Mouse (Mus musculus): ENCODE measurements around the gene Mobp.
A peak's percentile ranks its signal among the peaks of the same experiment; 100 is the strongest.
"Not testable (repeated sequence)": the region's sequence is repeated elsewhere in the genome, so short reads cannot be mapped to it uniquely, and the experiment has no call there.

The Mobp gene

DNA sequence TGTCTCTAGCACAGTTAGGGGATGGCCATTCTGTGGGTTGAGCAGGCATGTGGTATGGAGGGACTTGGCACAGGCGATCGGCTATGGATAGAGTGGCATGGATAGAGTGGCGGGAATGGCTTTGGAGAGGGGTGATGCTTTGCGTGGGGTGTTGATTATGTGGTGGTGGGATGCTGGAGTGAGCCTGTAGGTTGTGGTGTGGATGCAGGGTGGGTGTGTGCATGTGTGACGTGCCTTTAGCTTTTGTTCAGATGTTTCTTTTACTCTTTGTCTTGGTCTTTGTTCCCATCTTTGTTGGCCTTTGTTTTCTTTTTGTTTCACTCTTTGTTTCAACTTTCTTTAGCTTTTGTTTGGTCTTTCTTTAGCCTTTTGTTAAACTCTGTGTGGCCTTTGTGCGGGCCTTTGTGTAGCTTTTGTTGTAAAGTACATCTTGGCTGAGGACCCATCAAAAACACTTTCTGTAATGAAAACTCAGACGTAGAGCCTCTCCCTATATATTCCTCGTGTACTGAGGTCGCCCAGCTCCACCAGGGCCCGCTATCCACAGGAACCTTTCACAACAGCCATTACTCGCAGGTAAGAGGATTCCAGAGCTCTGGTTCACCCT is at the start of gene Mobp:
Gene Mobp, plus strand, starts transcription at position 486 of the 607 bp plus-strand sequence.
- no peak for DNase-seq (ENCODE audit: low spot score)

DNA sequence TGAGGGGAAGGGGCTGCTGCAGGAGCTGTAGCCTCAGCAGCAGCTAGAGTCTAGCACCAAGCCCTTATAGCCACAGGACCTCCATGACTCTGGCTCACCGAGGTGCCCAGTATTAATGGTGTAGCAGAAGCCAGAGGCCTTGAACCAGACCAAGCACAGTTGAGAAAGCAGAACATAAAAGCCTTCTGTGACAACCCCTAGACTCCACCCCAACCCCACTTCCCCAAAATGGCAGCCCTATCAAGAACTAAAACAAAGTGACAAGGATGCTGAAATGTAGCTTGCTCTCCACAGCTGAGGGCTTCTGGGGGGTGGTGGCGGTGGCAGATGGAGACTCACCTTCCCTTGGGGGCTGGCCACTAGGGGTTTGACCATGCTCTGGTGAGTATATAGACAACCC is 48.3 kb upstream of the Mobp start:
- no peak for DNase-seq (ENCODE audit: low spot score)

DNA sequence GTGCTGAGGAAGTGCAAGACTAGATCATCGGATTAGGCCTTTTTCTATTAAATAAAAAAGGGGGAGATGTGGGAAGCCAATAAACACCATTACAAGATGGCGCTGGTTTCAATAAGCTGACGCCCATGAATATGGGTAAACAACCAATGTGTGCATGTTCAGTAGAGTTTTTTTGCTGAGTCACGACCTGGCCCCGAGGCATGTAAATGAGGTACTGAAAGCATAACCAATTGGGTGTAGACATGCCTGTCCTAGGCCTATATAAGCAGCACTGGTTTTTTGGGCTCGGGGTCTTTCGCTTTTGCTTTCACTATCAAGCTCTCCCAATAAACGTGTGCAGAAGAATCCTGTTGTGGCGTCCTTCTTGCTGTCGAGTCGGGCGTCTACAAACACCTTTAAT is 40.6 kb upstream of the Mobp start:
- DNase-seq (ENCODE audit: low spot score), result not testable (repeated sequence)

DNA sequence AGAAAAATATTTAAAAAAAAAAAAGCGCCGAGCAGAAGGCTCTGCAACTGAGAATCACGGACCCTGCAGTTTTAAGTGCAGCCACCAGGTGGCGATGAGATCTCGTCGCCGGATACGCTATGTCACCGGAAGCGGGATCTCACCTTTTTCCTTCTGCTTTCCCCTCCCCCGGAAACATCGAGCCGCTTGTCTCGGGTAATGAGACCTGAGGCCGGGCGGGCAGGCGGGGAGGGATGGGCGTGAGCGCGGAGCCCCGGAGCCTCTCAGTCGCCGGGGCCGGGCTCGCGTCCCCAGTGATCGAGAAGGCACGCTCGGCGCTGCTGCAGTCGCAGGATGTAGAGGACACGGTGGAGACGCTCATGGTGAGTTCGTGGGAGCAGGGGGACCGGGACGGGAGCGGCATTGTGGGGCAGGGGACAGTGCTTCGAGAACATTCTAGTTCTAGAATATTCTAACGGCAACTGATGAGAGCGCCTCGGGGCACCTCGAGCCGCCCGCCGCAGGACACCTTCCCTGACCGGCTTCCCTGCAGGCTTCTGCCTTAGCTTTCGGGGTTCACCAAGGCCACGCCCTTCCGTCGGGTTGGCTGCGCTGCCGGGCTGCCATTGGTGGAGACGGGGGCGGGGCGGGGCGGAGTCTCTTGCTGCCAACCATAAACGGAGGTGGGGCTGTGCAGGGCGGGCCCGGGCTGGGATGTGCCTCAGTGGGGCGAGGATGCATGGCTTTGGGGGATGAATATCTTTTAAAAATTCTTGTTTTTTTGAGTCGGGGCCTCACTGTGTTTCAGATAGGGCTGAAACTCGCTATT is 39.1 kb upstream of the Mobp start, which contains the start of gene Slc25a38:
Gene Slc25a38, plus strand, starts transcription at position 164 of the 808 bp plus-strand sequence.
- peak; percentile 93 for DNase-seq (ENCODE audit: low spot score)

DNA sequence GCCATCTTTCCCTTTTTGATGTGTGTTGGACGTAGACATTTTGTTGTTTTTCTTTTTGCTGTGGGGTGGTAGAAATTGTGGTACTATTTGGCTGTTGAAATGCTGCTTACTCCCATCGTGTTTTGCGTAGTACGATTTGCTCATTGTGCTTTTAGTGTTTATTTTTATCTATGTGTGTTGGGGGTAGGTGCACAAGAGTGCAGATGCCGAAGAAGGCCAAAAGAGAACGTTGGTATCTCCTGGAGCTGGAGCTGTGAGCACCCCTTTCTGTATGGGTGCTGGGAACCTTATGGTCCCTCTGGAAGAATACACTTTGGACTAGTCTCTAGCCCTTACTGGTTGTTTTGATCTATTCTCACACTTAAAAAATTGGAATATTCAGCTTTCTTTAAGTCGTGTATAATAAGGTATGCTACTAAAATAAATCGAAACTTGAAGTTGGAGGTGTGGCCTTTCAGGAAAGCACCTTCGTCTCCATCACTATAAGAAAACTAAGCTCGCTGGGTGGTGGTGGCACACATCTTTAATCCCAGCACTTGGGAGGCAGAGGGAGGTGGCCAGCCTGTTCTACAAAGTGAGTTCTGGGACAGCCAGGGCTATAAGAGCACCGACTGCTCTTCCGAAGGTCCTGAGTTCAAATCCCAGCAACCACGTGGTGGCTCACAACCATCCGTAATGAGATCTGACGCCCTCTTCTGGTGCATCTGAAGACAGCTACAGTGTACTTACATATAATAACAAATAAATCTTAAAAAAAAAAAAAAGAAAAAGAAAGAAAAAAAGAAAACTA is 38.2 kb upstream of the Mobp start:
- no peak for DNase-seq (ENCODE audit: low spot score)

DNA sequence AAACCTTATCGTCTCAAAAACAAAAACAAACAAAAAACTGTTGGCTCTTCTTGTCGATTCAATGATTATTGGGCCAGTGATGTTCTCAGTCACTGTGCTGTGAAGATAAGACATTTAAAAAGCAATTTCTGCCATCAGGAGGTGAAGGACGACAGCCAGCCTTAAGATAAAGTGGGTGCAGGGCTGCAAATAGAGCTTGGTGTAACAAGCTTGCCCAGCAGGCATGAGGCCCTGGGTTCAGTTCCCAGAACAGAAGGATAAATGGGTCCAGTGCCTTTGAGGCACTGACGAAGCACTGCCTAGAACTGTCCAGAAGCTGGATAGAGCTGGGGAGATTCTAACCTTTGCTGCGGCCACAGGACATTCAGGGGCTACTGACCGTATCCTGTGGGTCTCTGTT is 37.0 kb upstream of the Mobp start:
- DNase-seq (ENCODE audit: low spot score), result no peak

DNA sequence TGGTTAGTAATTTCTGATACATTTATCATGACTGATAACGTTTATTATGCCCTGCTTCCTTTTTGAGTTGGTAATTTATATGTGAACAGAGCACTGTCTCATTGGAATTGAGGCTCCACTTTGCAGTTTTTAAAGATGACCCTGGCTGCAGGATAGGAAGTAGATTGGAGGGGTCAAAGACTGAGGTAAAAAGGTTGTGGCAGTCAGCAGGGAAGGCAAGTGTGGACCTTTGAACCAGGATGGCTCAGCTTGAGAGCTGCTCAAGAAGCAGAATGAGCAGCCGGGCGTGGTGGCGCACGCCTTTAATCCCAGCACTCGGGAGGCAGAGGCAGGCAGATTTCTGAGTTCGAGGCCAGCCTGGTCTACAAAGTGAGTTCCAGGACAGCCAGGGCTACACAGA is 36.1 kb upstream of the Mobp start:
- DNase-seq (ENCODE audit: low spot score), result no peak

DNA sequence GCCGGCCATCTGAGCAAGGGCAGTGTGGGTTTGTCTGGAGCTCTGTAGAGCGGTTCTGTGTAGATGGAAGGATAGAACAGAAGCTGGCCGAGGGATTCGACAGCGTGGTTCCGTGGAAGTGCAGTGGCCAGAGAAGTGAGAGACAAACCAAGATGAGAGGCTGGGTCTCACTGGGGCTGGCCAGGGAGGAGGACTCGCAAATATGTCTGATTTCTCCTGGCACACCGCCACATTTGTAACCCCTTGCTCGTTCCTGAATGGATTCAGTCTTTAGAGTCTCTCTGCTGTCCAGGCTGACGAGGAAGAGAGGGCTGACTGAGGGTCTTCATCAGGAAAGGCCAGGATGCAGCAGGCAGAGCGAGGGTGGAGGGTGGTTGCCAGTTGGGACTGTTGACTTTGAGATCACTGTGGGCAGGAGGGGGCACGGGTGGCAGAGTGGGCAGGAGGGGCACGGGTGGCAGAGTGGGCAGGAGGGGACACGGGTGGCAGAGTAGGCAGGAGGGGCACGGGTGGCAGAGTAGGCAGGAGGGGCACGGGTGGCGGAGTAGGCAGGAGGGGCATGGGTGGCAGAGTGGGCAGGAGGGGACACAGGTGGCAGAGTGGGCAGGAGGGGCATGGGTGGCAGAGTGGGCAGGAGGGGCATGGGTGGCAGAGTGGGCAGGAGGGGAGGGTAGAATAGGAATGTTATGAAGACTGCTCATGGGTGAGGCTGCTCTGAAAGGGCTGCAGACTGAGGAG is 35.3 kb upstream of the Mobp start:
- DNase-seq (ENCODE audit: low spot score), result no peak

DNA sequence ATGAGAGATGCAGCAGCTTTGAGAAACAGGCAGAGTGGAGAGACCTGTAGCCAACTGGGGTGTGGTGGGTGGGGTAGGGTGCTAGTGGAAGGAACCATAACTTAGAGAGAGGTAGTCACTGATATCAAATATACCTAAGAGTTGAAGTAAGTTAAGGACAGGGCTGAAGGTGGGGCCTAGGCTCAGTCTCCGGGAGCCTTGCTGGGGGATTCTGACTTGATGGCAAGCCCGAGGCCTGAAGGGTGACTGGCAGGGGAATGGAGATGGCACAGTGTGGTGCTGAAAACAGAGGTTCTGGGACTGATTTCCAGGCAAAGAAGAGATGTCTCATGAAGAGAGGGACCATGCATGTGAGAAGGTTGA is 34.7 kb upstream of the Mobp start:
- no peak for DNase-seq (ENCODE audit: low spot score)

DNA sequence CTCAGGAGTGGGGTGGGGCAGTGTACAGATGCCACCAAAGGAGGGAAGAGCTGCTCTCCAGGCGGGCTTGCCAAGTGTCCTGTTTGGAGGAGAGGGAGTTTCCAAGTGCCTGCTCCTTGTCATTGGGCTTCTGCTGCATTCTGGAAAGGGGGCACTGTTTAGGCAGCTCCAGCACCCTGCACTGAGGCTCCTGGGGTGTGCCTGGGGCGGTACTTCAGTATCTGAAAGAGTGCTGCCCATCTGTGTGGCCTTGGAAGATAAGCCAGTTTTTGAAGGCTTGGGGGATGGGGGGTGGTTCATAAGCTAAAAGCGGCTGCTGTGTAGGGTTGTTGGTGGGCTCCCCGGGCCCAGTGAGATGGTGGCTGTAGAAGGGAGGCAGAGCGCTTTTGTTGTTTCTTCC is 33.9 kb upstream of the Mobp start:
- DNase-seq (ENCODE audit: low spot score), result no peak

DNA sequence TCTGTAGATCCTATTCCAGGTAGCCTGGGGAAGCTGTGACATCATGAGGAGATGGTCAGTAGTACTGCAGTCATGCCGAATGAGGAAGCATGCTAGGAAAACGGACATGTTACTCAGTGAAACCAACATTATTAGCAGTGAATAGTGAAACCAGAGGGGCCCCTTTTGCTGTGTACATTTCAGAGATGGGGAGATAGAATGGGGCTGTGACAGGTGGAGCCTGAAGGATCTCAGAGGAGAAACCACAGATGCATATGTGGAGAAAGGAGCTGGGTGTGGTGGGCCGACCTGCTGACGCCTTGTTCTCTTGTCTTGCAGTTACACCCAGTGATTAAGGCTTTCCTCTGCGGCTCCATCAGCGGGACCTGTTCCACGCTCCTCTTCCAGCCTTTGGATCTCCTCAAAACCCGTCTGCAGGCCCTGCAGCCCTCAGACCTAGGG is 33.3 kb upstream of the Mobp start:
- DNase-seq (ENCODE audit: low spot score), result no peak

DNA sequence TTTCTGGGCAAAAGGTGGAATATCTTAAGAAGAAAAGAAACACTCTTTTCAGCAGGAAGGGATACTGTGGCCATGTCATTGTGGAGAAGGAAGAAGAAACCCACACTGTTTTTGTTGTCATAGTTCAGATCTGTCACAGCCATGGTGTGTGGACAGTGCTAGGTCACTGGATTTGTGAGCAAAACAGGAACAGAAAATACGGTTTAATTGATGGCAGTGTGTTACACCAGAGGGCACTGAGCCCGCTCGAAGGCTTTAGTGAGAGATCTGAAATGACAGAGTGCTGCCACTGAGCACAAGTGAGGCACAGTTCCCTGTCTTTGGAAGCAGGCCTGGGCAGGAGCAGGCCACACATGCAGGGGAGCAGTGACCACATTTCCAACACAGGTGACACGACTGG is 31.3 kb upstream of the Mobp start:
- no peak for DNase-seq (ENCODE audit: low spot score)

DNA sequence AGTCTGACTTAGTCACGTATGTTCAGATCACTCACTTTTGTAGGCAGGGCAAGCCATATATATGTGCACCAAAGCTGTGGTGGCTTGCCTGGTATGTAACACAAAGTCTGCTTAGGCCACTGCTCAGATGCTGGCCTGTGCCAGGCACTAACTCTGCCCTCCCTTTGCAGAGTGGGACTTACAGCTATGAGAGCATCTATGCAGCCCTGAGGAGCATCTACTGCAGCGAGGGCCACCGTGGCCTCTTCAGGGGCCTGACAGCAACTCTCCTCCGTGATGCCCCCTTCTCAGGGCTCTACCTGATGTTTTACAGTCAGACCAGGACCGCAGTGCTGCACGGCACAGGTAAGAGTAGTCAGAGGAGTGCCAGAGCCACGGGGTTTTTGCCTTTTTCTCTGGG is 29.0 kb upstream of the Mobp start:
- no peak for DNase-seq (ENCODE audit: low spot score)

DNA sequence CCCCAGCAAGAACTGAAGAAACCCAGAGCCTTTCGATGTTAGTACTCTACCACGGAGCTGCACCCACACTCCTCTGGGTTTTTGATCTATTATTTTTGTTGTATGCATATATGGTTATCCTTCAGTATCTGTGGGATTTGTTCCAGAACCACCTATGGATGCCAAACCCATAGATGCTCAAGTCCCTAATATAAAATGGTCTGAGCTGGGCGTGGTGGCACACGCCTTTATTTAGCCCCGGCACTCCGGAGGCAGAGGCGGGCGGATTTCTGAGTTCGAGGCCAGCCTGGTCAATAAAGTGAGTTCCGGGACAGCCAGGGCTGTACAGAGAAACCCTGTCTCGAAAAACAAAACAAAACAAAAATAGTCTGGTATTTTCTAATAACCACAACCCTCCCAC is 22.6 kb upstream of the Mobp start:
- DNase-seq (ENCODE audit: low spot score), result no peak

DNA sequence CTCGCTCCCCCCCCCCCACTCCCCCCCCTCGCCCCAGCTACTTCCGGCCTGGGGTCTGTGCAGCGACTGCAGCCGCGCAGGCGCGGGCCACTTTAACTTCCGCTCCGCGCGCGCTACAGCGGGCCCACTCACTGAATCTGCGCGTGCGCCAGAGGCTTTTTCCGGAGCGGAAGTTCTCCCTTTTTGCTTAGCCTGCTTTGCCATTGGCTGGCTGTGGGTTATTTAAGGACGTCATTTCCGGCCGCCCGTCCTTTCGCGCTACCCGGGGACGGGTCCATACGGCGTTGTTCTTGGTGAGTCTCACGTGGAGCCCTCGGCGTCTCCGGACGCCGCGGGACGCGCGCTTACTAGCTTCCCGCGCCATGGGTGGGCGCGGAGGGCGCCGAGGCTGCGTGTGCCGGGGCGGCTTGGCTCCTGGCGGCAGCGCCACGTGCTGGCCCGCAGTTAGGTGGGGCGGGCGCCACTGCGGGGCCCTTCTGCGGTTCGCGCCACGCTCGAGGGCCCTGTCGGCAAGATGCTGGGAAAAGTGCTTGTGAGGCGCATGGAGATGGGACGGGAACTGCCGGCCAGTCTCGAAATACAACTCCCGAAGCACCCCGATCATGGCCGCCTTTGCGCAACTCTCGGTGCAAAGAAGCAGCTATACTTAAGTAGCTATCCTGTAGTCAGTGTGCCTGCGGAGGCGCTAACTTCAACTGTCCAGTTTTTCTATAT is 21.8 kb upstream of the Mobp start, which contains the start of gene Rpsa:
Gene Rpsa, plus strand, starts transcription at position 152 of the 714 bp plus-strand sequence.
- peak; percentile 98 for DNase-seq (ENCODE audit: low spot score)

DNA sequence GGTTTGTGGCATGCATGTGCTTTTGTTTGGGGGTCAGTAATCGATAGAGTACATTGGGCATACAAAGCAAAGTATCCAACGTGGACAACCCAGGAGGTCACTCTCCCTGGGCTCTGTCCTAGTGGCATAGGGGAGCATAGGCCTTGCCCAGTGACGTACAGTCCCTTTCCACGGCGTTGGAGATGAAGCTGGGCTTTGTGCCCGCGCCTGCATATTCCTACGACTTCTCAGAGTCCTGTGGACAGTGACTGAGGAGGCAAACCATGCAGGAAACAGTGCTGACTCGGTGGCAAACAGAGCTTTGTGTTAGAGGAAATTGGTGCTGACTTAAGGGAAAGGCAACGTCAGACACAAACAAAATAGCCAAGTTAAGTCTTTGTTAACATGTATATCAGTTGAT is 20.2 kb upstream of the Mobp start:
- no peak for DNase-seq (ENCODE audit: low spot score)

DNA sequence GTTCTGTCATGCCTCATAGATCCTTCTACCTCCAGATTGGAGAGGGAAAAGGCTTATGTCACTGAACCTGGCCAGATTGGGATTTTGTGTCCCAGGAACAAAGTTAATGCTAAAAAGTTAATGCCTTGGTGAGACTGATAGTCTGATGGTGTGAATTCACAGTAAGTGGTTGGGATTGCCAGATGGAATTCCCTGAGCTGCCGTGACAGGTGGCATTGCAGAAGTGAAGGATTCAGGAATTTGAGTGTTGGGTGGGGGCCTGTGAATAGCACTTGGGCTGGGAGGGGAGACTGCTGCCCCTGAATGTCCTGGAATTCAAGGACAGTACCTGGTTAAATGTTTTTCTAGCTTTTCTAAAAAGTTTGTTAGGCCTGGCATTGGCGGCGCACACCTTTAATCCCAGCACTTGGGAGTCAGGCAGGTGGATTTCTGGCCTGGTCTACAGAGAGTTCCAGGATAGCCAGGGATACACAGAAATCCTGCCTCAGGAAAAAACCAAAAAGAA is 17.7 kb upstream of the Mobp start:
- DNase-seq (ENCODE audit: low spot score), result no peak

DNA sequence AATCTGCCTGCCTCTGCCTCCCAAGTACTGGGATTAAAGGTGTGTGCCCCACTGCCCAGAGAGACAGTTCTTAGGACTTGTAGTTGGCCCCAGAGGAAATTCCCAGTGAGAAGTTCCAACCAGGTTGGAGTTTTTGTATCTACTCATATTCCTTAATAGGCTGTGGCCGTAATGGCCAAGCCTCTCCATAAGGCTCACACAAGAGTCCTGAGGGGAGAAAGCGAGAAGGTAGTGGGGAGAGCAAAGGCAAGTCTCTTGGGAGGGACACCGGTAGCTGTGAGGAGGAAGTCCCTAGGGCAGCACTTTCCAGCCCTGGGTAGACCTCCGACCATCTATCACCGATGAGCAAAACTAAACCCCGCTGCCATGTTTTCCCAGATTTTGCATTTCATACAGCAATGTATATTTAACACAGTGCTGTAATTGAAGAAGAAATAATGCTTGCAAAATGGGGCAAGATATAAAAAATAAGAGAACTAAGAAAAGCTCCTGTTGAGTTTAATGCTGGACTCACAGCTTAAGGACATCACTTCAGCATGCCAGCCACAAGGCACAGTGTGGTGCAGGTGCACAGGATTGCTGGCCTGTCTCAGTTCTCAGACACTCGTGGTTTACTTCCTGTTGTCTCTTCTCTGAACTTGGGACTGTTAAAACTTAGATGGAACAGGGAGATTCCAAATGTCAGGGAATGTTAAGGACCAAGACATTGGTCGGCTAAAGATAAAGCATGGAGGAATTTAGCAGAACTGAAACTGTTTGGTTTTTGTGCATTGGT is 16.3 kb upstream of the Mobp start:
- no peak for DNase-seq (ENCODE audit: low spot score)

DNA sequence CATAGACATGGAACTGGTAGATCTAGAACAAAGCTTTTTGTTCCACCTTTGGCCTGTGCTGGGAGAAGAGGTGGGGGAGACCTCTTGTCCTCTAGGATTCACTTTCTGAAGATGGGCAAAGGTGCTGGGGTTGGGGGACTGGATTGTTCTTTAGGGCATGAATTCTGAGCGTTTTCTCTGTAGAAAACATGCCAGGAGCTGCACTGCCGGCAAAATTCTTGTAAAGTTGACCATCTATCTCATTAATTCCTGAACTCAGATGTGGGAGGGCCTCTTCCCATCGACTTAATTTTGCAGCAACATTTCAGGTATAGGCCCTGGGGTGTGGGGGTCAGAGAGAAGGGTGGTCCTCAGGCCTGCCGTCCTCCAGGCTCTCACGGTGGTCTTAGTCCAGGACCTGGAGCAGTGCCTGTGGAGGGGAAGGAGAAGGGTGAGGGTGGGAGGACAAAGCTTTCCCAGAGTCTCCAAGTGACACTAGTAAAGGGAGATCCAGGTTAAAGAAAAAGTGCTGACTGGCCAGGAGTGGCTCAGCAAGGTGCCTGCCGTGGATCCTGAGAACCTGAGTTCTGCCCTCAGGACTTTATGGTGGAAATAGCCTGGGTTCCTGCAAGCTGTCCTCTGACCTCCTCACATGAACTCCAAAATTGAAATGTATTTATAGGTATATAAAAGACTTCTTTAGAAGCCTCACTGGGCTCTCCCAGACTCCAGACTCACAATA is 15.6 kb upstream of the Mobp start:
- no peak for DNase-seq (ENCODE audit: low spot score)
